Mouse (Mus musculus): ENCODE measurements at regions not wholly inside any gene's neighbourhood (a gene's known extent, or its start where the extent isn't known, plus 50 kb on each side); places are given as distances from the start of the nearest gene placed in this dataset.

- Histone ChIP-seq H3K27me3 (replicated peaks; ENCODE audit: control insufficient read depth, insufficient read depth, low read length) (no peaks in the 10 kb centered on the region), H3K36me3 (ENCODE audit: control insufficient read depth, insufficient read depth) (no peaks in the 10 kb centered on the region), H3K9me3 (ENCODE audit: control insufficient read depth, low read length) (no peaks in the 10 kb centered on the region), H3K9ac (replicated peaks; ENCODE audit: low read depth, low read length) (no peak overlapping the region), H3K4me3 (replicated peaks; ENCODE audit: low read length) (no peak overlapping the region), H3K4me1 (replicated peaks; ENCODE audit: control insufficient read depth, insufficient read depth, low read length) (no peaks in the 10 kb centered on the region), H3K4me2 (ENCODE audit: low read length) (no peak overlapping the region), H3K27ac (ENCODE audit: low read length) (no peak overlapping the region)
- 56% methylated on average over 1 of the region's 1 CpGs for WGBS
- ATAC-seq = no peak
These were observed 414.5 kb upstream of the A730009L09Rik start for GRCm38 (mm10) chr16:84100444-84100843.

GRCm38 (mm10) chr16:84111610-84112009 is 403.3 kb upstream of the A730009L09Rik start:
- Histone ChIP-seq H3K9me3 (ENCODE audit: control insufficient read depth, low read length) (no peaks in the 10 kb centered on the region), H3K27ac (ENCODE audit: low read length) (no peak overlapping the region), H3K4me2 (ENCODE audit: low read length) (no peak overlapping the region), H3K27me3 (replicated peaks; ENCODE audit: control insufficient read depth, insufficient read depth, low read length) (no peaks in the 10 kb centered on the region), H3K9ac (replicated peaks; ENCODE audit: low read depth, low read length) (no peak overlapping the region), H3K4me3 (replicated peaks; ENCODE audit: low read length) (no peak overlapping the region), H3K36me3 (ENCODE audit: control insufficient read depth, insufficient read depth) (no peaks in the 10 kb centered on the region), H3K4me1 (replicated peaks; ENCODE audit: control insufficient read depth, insufficient read depth, low read length) (no peaks in the 10 kb centered on the region)
- WGBS = 72% methylated on average over 5 of the region's 5 CpGs
- ATAC-seq = no peak

GRCm38 (mm10) chr16:84117556-84117955 is 397.4 kb upstream of the A730009L09Rik start:
- Histone ChIP-seq H3K4me1 (replicated peaks; ENCODE audit: control insufficient read depth, insufficient read depth, low read length) (no peaks in the 10 kb centered on the region), H3K36me3 (ENCODE audit: control insufficient read depth, insufficient read depth) (no peaks in the 10 kb centered on the region), H3K9ac (replicated peaks; ENCODE audit: low read depth, low read length) (no peak overlapping the region), H3K27me3 (replicated peaks; ENCODE audit: control insufficient read depth, insufficient read depth, low read length) (no peaks in the 10 kb centered on the region), H3K4me3 (replicated peaks; ENCODE audit: low read length) (no peak overlapping the region), H3K4me2 (ENCODE audit: low read length) (no peak overlapping the region), H3K9me3 (ENCODE audit: control insufficient read depth, low read length) (no peaks in the 10 kb centered on the region), H3K27ac (ENCODE audit: low read length) (no peak overlapping the region)
- WGBS = 92% methylated on average over 3 of the region's 3 CpGs
- no peak for ATAC-seq

GRCm38 (mm10) chr16:84135651-84136200 is 379.2 kb upstream of the A730009L09Rik start:
- Histone ChIP-seq H3K9ac (replicated peaks; ENCODE audit: low read depth, low read length) (no peak overlapping the region), H3K36me3 (ENCODE audit: control insufficient read depth, insufficient read depth) (no peaks in the 10 kb centered on the region), H3K4me1 (replicated peaks; ENCODE audit: control insufficient read depth, insufficient read depth, low read length) (peaks cover 2% of the 10 kb centered on the region; the same call in 1 of the 2 replicates), H3K4me2 (ENCODE audit: low read length) (no peak overlapping the region), H3K4me3 (replicated peaks; ENCODE audit: low read length) (no peak overlapping the region), H3K27me3 (replicated peaks; ENCODE audit: control insufficient read depth, insufficient read depth, low read length) (no peaks in the 10 kb centered on the region), H3K27ac (ENCODE audit: low read length) (no peak overlapping the region), H3K9me3 (ENCODE audit: control insufficient read depth, low read length) (no peaks in the 10 kb centered on the region)
- ATAC-seq = peak; percentile 95
- 41% methylated on average over 4 of the region's 4 CpGs for WGBS

- Histone ChIP-seq H3K27me3 (replicated peaks; ENCODE audit: control insufficient read depth, insufficient read depth, low read length) (no peaks in the 10 kb centered on the region), H3K4me2 (ENCODE audit: low read length) (no peak overlapping the region), H3K9ac (replicated peaks; ENCODE audit: low read depth, low read length) (no peak overlapping the region), H3K9me3 (ENCODE audit: control insufficient read depth, low read length) (no peaks in the 10 kb centered on the region), H3K4me3 (replicated peaks; ENCODE audit: low read length) (no peak overlapping the region), H3K4me1 (replicated peaks; ENCODE audit: control insufficient read depth, insufficient read depth, low read length) (no peaks in the 10 kb centered on the region), H3K27ac (ENCODE audit: low read length) (no peak overlapping the region), H3K36me3 (ENCODE audit: control insufficient read depth, insufficient read depth) (no peaks in the 10 kb centered on the region)
- ATAC-seq = no peak
- WGBS = 78% methylated on average over 3 of the region's 3 CpGs
These were observed 363.0 kb upstream of the A730009L09Rik start for GRCm38 (mm10) chr16:84151872-84152271.

GRCm38 (mm10) chr16:84172080-84172479 is 342.8 kb upstream of the A730009L09Rik start:
- no peak overlapping the region for H3K4me2 ChIP-seq (ENCODE audit: low read length)
- H3K27ac ChIP-seq (ENCODE audit: low read length) = no peak overlapping the region
- H3K27me3 ChIP-seq (replicated peaks; ENCODE audit: control insufficient read depth, insufficient read depth, low read length) = no peaks in the 10 kb centered on the region
- no peaks in the 10 kb centered on the region for H3K9me3 ChIP-seq (ENCODE audit: control insufficient read depth, low read length)
- no peak overlapping the region for H3K4me3 ChIP-seq (replicated peaks; ENCODE audit: low read length)
- ATAC-seq = peak; percentile 67; the same call in 1 of the 2 replicates
- H3K9ac ChIP-seq (replicated peaks; ENCODE audit: low read depth, low read length) = no peak overlapping the region
- no peaks in the 10 kb centered on the region for H3K36me3 ChIP-seq (ENCODE audit: control insufficient read depth, insufficient read depth)
- 46% methylated on average over 1 of the region's 1 CpGs for WGBS
- no peaks in the 10 kb centered on the region for H3K4me1 ChIP-seq (replicated peaks; ENCODE audit: control insufficient read depth, insufficient read depth, low read length)

All from forebrain, embryonic 16.5 days (tissue).